Mouse (Mus musculus) MEL (cell line): ENCODE data around the gene Zfp825. TPM values are rescaled to one million over a fixed set of nuclear protein-coding genes. Genes with fewer than 3 reads are reported as not detected.
"Not testable (repeated sequence)": the region's sequence is repeated elsewhere in the genome, so short reads cannot be mapped to it uniquely, and the experiment has no call there.

ENCODE experiments used
- DNase-seq: peaks from one replicate; pipeline ENCODE4 v3.0.0; 2011; ENCODE audit warnings: low read depth, low spot score
- H3K27ac ChIP-seq: 2 replicates; pipeline ENCODE4 v1.5.1; 2012; ENCODE audit warnings: low read depth, mild to moderate bottlenecking, control low read depth, low read length, moderate library complexity; ENCODE audit not compliant: control insufficient read depth
- H3K27me3 ChIP-seq, 2 experiments: fragments of 150-350 bp in 1 of 2; sonication (generic) in 1 of 2; 2 replicates each; pipeline ENCODE4 v1.6.1; 2012; ENCODE audit warnings: low read length in 2 of 2, mild to moderate bottlenecking in 2 of 2, improper control_type of control experiment in 1 of 2, moderate library complexity in 1 of 2; ENCODE audit not compliant: insufficient read depth in 2 of 2, control insufficient read depth in 1 of 2
- H3K36me3 ChIP-seq, 2 experiments: 2 replicates each; pipeline ENCODE4 v1.6.1; 2012 to 2014; ENCODE audit warnings: low read length in 2 of 2, improper control_type of control experiment in 1 of 2, inconsistent platforms in 1 of 2, mild to moderate bottlenecking in 1 of 2; ENCODE audit not compliant: insufficient read depth in 2 of 2, control insufficient read depth in 1 of 2
- H3K4me1 ChIP-seq, 2 experiments: fragments of 150-350 bp in 1 of 2; sonication (generic) in 1 of 2; 2 replicates each; pipeline ENCODE4 v1.6.1; 2012; ENCODE audit warnings: low read length in 2 of 2, improper control_type of control experiment in 1 of 2, mild to moderate bottlenecking in 1 of 2; ENCODE audit not compliant: insufficient read depth in 2 of 2, control insufficient read depth in 1 of 2
- H3K4me3 ChIP-seq, 2 experiments: fragments of 150-350 bp in 1 of 2; sonication (generic) in 1 of 2; 2 replicates each; pipeline ENCODE4 v1.5.1; 2012; ENCODE audit warnings: low read depth in 2 of 2, low read length in 2 of 2, mild to moderate bottlenecking in 2 of 2, moderate library complexity in 2 of 2, control low read depth in 1 of 2, improper control_type of control experiment in 1 of 2; ENCODE audit not compliant: control insufficient read depth in 1 of 2, insufficient read depth in 1 of 2
- H3K79me2 ChIP-seq: 2 replicates; pipeline ENCODE4 v1.6.1; 2012; ENCODE audit warnings: mild to moderate bottlenecking, low read length, moderate library complexity; ENCODE audit not compliant: control insufficient read depth, poor library complexity, insufficient read depth
- H3K9ac ChIP-seq: 2 replicates; pipeline ENCODE4 v1.6.1; 2012; ENCODE audit warnings: low read depth, mild to moderate bottlenecking, control low read depth, low read length, moderate library complexity; ENCODE audit not compliant: control insufficient read depth, poor library complexity, severe bottlenecking
- H3K9me3 ChIP-seq: fragments of 150-350 bp; sonication (generic); replicated peaks from 2 replicates; pipeline ENCODE4 v1.6.1; 2012; ENCODE audit warnings: mild to moderate bottlenecking, low read length, improper control_type of control experiment, moderate library complexity; ENCODE audit not compliant: insufficient read depth
- CHD2 ChIP-seq: IDR thresholded peaks from 2 replicates; pipeline ENCODE4 v1.6.1; 2011; ENCODE audit warnings: low read length, improper control_type of control experiment
- ELF1 ChIP-seq: IDR thresholded peaks from 2 replicates; pipeline ENCODE4 v1.6.1; 2014; ENCODE audit warnings: low read depth, mild to moderate bottlenecking, inconsistent platforms, low read length, improper control_type of control experiment, moderate library complexity
- HCFC1 ChIP-seq: IDR thresholded peaks from 2 replicates; pipeline ENCODE4 v1.6.1; 2012; ENCODE audit warnings: low read depth, mild to moderate bottlenecking, inconsistent platforms, low read length, improper control_type of control experiment, moderate library complexity
- KAT2A ChIP-seq: conservative IDR thresholded peaks from 2 replicates; pipeline ENCODE4 v1.6.1; 2012; ENCODE audit warnings: low read depth, low read length, improper control_type of control experiment, inconsistent platforms
- MYC ChIP-seq: IDR thresholded peaks from 2 replicates; pipeline ENCODE4 v1.6.1; 2011; ENCODE audit warnings: low read depth, mild to moderate bottlenecking, low read length, improper control_type of control experiment, moderate library complexity
- NELFE ChIP-seq: IDR thresholded peaks from 2 replicates; pipeline ENCODE4 v1.6.1; 2011; ENCODE audit warnings: low read depth, low read length, improper control_type of control experiment
- POLR2A ChIP-seq, 2 experiments: IDR thresholded peaks; 2 replicates each; pipeline ENCODE4 v1.6.1; 2011 to 2012; ENCODE audit warnings: low read length in 2 of 2, mild to moderate bottlenecking in 2 of 2, control low read depth in 1 of 2, improper control_type of control experiment in 1 of 2, low read depth in 1 of 2, moderate library complexity in 1 of 2; ENCODE audit not compliant: control insufficient read depth in 1 of 2, insufficient read depth in 1 of 2, poor library complexity in 1 of 2
- POLR2AphosphoS2 ChIP-seq: IDR thresholded peaks from 2 replicates; pipeline ENCODE4 v1.6.1; 2011; ENCODE audit warnings: low read length, improper control_type of control experiment
- SIN3A ChIP-seq: IDR thresholded peaks from 2 replicates; pipeline ENCODE4 v1.6.1; 2012; ENCODE audit warnings: low read length, improper control_type of control experiment, inconsistent platforms
- TBP ChIP-seq: IDR thresholded peaks from 2 replicates; pipeline ENCODE4 v1.8.0; 2011; ENCODE audit warnings: low read depth, low read length, improper control_type of control experiment
- USF1 ChIP-seq: IDR thresholded peaks from 2 replicates; pipeline ENCODE4 v1.6.1; 2014; ENCODE audit warnings: low read depth, mild to moderate bottlenecking, inconsistent platforms, low read length, improper control_type of control experiment, moderate library complexity
- ZKSCAN1 ChIP-seq: IDR thresholded peaks from 2 replicates; pipeline ENCODE4 v1.6.1; 2012; ENCODE audit warnings: low read depth, mild to moderate bottlenecking, inconsistent platforms, low read length, improper control_type of control experiment, moderate library complexity
- ZMIZ1 ChIP-seq: IDR thresholded peaks from 2 replicates; pipeline ENCODE4 v1.6.1; 2012; ENCODE audit warnings: low read depth, mild to moderate bottlenecking, inconsistent platforms, low read length, improper control_type of control experiment, moderate library complexity
- polyA plus RNA-seq, 2 experiments: library from polyadenylated mRNA; stranded (reverse) in 1 of 2; unstranded in 1 of 2; fragments of >175 nt in 1 of 2; fragments of >200 nt in 1 of 2; gene quantifications; 2 replicates each; pipeline versions ENCODE4 v1.2.1 to v1.2.4; 2012; ENCODE audit warnings: low replicate concordance in 2 of 2, low read depth in 1 of 2; ENCODE audit not compliant: insufficient read length in 2 of 2, insufficient read depth in 1 of 2, missing spikeins in 1 of 2
- total RNA-seq: library from RNA; depleted of rRNA; stranded (reverse); fragments of 300-350 nt; gene quantifications from 2 replicates; pipeline ENCODE4 v1.2.3, GENCODE M21; 2012

The Zfp825 gene
- total and polyA plus RNA-seq, 3 experiments = 4.4 to 426 (median 5.5) TPM

- not testable (repeated sequence) for H3K36me3 ChIP-seq, H3K79me2 ChIP-seq, H3K27me3 ChIP-seq, DNase-seq, H3K4me1 ChIP-seq, H3K9ac ChIP-seq, H3K4me3 ChIP-seq, H3K9me3 ChIP-seq, H3K27ac ChIP-seq
These were observed 9.5 kb downstream of the Zfp825 start for GRCm38 (mm10) chr13:74484326-74484725.

- not testable (repeated sequence) for H3K27me3 ChIP-seq, H3K27ac ChIP-seq, H3K4me1 ChIP-seq, H3K79me2 ChIP-seq, H3K36me3 ChIP-seq, H3K4me3 ChIP-seq, H3K9me3 ChIP-seq, H3K9ac ChIP-seq
- peak; percentile 13 for DNase-seq
These were observed 22.3 kb downstream of the Zfp825 start for GRCm38 (mm10) chr13:74471468-74471867.

DNA sequence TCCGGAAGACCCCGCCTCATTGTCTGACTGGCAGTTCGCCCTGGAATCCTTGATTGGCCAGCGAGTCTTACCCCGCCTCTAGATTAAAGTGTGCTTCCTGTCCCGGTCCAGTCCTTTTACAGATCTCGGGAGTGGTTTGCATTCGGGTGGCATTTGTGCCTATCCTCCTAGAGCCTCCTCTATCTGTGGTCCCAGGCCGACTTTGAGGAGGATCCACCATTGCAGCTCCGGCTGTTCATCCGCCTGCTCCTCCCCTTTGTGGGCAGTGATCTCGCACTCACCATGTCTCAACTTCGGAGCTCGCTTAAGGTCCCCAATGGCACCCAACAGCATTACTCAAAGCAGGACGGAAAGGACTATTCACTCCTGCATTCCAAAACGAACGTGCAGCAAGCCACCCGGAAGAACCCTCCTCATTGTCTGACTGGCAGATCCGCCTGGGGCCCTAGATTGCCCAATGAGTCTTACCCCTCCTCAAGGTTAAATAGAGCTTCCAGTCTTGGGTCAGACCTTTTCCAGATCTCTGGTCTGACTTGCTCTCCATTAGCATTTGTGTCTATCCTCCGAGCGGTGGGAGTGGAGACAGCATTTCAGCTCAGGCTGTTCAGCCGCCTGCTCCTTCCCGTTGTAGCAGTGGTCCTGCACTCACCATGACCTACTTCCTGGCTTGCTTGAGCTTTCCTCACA lies 30.9 kb downstream of the Zfp825 start:
- Histone ChIP-seq H3K9ac (peak overlapping the region; percentile 76), H3K36me3 (no peaks in the 10 kb centered on the region), H3K4me3 (peak overlapping the region; percentile 84), H3K27me3 (no peaks in the 10 kb centered on the region), H3K9me3 (no peaks in the 10 kb centered on the region), H3K27ac (peak overlapping the region; percentile 87), H3K4me1 (no peaks in the 10 kb centered on the region; a peak in 1 of 4 replicates), H3K79me2 (no peaks in the 10 kb centered on the region; the same call in none of the 2 replicates)
- DNase-seq = peak; percentile 93
- TF ChIP-seq ZKSCAN1 = no peak
- peak; percentile 33; the same call in 1 of the 2 replicates for TF ChIP-seq CHD2
- peak; percentile 82 for TF ChIP-seq HCFC1
- TF ChIP-seq TBP = peak; percentile 85
- TF ChIP-seq POLR2A (IDR thresholded peaks at IDR 0.05; ENCODE audit: control insufficient read depth in 1 of 2, insufficient read depth in 1 of 2, low read depth in 1 of 2, low read length in 2 of 2, poor library complexity in 1 of 2) = peak; percentile 73 to 87; a peak in 3 of 4 replicates
- peak; percentile 60 for TF ChIP-seq SIN3A
- TF ChIP-seq KAT2A = 0 out of 2 replicates have a peak, but pooled peaks have one; percentile 44
- TF ChIP-seq POLR2AphosphoS2 = peak; percentile 60; the same call in 1 of the 2 replicates
- TF ChIP-seq USF1 = no peak
- no peak; the same call in 1 of the 2 replicates for TF ChIP-seq ZMIZ1
- TF ChIP-seq ELF1 = peak; percentile 59
- 0 out of 2 replicates have a peak, but pooled peaks have one; percentile 5 for TF ChIP-seq MYC
- peak; percentile 85 for TF ChIP-seq NELFE

- not testable (repeated sequence) for H3K4me1 ChIP-seq, H3K27me3 ChIP-seq, H3K79me2 ChIP-seq, H3K9me3 ChIP-seq, H3K27ac ChIP-seq, DNase-seq, H3K36me3 ChIP-seq
- peak overlapping the region; percentile 84 for H3K4me3 ChIP-seq
- peak overlapping the region; percentile 69 for H3K9ac ChIP-seq
These were observed 31.5 kb downstream of the Zfp825 start for GRCm38 (mm10) chr13:74462318-74462698.
